Mouse (Mus musculus): ENCODE results near the gene Yrdc. TPM values are rescaled to one million over a fixed set of nuclear protein-coding genes. Genes with fewer than 3 reads are reported as not detected.

Yrdc gene
- polyA plus RNA-seq, 1 experiment: 25.5 TPM

DNA sequence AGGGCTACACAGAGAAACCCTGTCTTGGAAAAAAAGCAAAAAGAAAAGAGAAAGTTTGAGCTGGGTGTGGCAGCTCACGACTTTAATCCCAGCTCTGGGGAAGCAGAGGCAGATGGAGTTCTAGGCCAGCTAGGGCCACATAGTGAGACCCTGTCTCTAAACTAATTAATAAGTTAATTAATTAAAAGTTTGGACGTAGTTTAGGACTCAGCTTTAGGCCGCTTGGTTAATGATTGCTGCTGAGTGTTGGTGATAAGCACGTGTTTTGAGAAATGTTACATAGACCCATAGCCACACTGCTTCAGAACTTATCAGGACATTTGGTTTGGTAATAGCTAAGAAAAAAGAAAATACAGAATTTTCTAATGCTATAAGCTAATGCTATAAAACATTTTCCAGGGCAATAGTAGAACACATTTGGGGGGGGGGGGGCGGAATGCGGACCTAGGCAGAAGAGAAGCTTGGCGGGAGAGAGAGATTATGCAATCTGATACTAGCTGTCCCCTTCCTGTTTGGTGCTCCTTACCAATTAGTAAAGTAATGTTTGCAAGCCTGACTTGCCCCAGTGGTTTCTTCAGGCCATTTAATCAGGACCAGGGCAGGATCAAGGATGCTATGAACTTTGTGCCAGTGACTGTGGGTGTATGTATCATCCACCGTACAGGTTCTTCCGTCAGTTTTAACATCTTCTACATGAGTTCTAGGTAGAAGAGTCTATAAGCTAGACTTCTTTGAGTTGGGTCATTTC, 41.2 kb upstream of the Yrdc start:
- Histone ChIP-seq H3K27me3 (ENCODE audit: control insufficient read depth, insufficient read depth, low read length) (no peaks in the 10 kb centered on the region), H3K4me1 (ENCODE audit: control insufficient read depth, insufficient read depth, insufficient read length) (no peaks in the 10 kb centered on the region), H3K4me3 (ENCODE audit: extremely low read depth, insufficient read depth, insufficient read length) (no peak overlapping the region), H3K36me3 (ENCODE audit: control insufficient read depth, insufficient read depth, low read length) (peaks cover 12% of the 10 kb centered on the region), H3K27ac (ENCODE audit: insufficient read depth, low read length) (no peak overlapping the region)
- TF ChIP-seq POLR2A (IDR thresholded peaks at IDR 0.05; ENCODE audit: low read depth, low read length) (no peak), CTCF (IDR thresholded peaks at IDR 0.05; ENCODE audit: extremely low read depth, insufficient read depth, insufficient read length, insufficient replicate concordance) (no peak)
- no peak for DNase-seq (ENCODE audit: low read depth in 1 of 2, low spot score in 2 of 2)
- 84% methylated on average over 9 of the region's 9 CpGs for WGBS

DNA sequence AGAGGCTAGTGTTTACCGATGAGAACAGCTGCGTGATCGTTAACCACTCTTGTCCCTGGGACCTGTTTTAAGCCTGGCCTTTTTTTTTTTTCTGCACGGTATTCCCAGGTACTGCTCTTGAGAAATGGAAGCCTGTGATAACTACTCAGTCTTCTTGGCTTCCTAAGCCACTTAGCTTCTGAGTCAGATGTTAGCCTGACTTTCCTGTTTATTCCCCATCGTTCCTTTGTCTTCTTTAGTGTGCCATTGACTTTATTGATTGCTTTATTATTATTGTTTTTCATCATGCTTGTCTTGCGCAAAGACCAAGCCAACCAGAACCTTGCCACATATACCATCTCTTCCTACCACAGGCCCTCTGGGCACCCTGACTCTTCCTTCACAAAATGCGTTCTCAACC, 40.4 kb upstream of the Yrdc start:
- Histone ChIP-seq H3K4me1 (ENCODE audit: control insufficient read depth, insufficient read depth, insufficient read length) (no peaks in the 10 kb centered on the region), H3K36me3 (ENCODE audit: control insufficient read depth, insufficient read depth, low read length) (peaks cover 10% of the 10 kb centered on the region), H3K27ac (ENCODE audit: insufficient read depth, low read length) (no peak overlapping the region), H3K4me3 (ENCODE audit: extremely low read depth, insufficient read depth, insufficient read length) (no peak overlapping the region), H3K27me3 (ENCODE audit: control insufficient read depth, insufficient read depth, low read length) (no peaks in the 10 kb centered on the region)
- TF ChIP-seq CTCF (IDR thresholded peaks at IDR 0.05; ENCODE audit: extremely low read depth, insufficient read depth, insufficient read length, insufficient replicate concordance): no peak
- no peak for TF ChIP-seq POLR2A (IDR thresholded peaks at IDR 0.05; ENCODE audit: low read depth, low read length)
- DNase-seq (ENCODE audit: low read depth in 1 of 2, low spot score in 2 of 2): no peak
- WGBS: 89% methylated on average over 7 of the region's 7 CpGs

DNA sequence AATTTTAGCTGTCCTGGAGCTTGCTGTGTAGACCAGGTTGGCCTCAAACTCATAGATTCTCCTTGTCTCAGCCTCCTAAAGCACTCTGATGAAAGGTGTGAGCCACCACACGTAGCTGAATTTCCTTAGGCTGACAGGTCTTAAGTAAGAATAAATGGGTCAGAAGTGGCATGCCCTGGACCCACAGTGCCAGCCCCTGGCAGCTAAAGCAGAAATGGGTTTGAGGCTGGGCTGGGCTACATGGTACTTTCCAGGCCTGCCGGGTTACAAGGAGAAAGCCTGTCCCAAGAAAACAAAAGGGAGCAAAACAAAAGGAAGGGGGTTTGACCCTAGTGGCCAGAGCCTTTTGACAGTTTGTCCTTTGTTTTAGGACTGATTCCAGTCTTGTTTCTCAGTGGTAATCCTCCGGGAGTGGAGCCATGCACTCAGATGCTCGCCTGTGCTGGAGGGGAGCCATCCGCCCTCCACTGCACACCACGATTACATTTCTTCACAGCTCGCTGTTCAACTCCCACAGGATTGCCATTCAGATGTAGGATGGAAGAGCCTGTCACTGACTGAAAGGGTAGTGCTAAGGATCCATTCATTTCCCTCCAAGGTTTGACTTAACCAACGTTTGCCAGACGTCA, 39.0 kb upstream of the Yrdc start:
- DNase-seq (ENCODE audit: low read depth in 1 of 2, low spot score in 2 of 2): no peak
- no peak overlapping the region for H3K27ac ChIP-seq (ENCODE audit: insufficient read depth, low read length)
- no peaks in the 10 kb centered on the region for H3K4me1 ChIP-seq (ENCODE audit: control insufficient read depth, insufficient read depth, insufficient read length)

DNA sequence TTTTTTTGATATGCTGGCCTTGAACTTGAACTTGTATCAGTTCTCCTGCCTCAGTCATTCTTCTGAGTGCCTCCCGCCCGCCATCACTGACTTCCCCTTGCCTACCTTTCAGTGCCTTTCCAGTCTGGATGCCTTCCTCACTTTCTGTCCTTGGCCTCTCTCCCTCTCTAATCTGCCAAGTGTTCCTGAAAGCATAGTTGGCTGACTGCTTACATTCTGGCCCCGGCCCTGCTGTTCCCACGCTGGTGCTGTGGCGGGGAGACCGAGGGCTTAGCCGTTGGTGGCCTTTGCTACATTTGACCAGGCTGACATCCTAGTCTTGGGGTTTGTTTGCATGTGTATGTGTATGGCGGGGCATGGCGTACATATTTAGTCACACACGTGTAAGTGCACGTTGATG, 34.6 kb upstream of the Yrdc start:
- H3K4me1 ChIP-seq (ENCODE audit: control insufficient read depth, insufficient read depth, insufficient read length): no peaks in the 10 kb centered on the region
- peaks cover 1% of the 10 kb centered on the region; the same call in 1 of the 2 replicates for H3K36me3 ChIP-seq (ENCODE audit: control insufficient read depth, insufficient read depth, low read length)
- TF ChIP-seq CTCF (IDR thresholded peaks at IDR 0.05; ENCODE audit: extremely low read depth, insufficient read depth, insufficient read length, insufficient replicate concordance) (no peak), POLR2A (IDR thresholded peaks at IDR 0.05; ENCODE audit: low read depth, low read length) (no peak)
- 99% methylated on average over 11 of the region's 11 CpGs for WGBS
- no peak overlapping the region for H3K27ac ChIP-seq (ENCODE audit: insufficient read depth, low read length)
- no peak overlapping the region for H3K4me3 ChIP-seq (ENCODE audit: extremely low read depth, insufficient read depth, insufficient read length)
- no peaks in the 10 kb centered on the region for H3K27me3 ChIP-seq (ENCODE audit: control insufficient read depth, insufficient read depth, low read length)
- no peak for DNase-seq (ENCODE audit: low read depth in 1 of 2, low spot score in 2 of 2)

More for the DNA sequence above, 39.0 kb upstream of the Yrdc start:
- no peak for TF ChIP-seq CTCF (IDR thresholded peaks at IDR 0.05; ENCODE audit: extremely low read depth, insufficient read depth, insufficient read length, insufficient replicate concordance)
- TF ChIP-seq POLR2A (IDR thresholded peaks at IDR 0.05; ENCODE audit: low read depth, low read length): no peak
- no peak overlapping the region for H3K4me3 ChIP-seq (ENCODE audit: extremely low read depth, insufficient read depth, insufficient read length)
- WGBS: 86% methylated on average over 9 of the region's 9 CpGs
- H3K36me3 ChIP-seq (ENCODE audit: control insufficient read depth, insufficient read depth, low read length): peaks cover 3% of the 10 kb centered on the region; the same call in 1 of the 2 replicates
- no peaks in the 10 kb centered on the region for H3K27me3 ChIP-seq (ENCODE audit: control insufficient read depth, insufficient read depth, low read length)

DNA sequence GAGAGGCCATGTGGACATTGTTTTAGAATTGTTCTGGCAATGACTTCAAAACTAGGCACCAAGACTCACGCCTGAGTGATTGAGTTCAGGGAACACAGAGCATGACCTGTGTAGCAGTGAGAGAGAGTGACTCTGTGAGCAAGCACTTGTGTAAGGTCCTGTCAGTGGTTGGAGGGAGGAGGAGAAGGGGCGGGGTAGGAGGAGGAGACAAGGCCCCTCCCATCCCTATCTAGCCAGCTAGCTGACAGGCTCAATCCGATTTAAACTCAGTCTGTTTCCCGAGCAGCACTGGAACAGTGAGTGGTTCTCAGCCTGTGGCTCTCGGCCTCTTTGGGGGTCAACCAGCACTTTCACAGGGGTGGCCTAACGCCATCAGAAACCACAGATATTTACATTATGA, 32.7 kb upstream of the Yrdc start:
- H3K27me3 ChIP-seq (ENCODE audit: control insufficient read depth, insufficient read depth, low read length): no peaks in the 10 kb centered on the region
- no peaks in the 10 kb centered on the region for H3K4me1 ChIP-seq (ENCODE audit: control insufficient read depth, insufficient read depth, insufficient read length)
- H3K27ac ChIP-seq (ENCODE audit: insufficient read depth, low read length): no peak overlapping the region
- WGBS: 58% methylated on average over 6 of the region's 6 CpGs
- H3K4me3 ChIP-seq (ENCODE audit: extremely low read depth, insufficient read depth, insufficient read length): no peak overlapping the region
- DNase-seq (ENCODE audit: low read depth in 1 of 2, low spot score in 2 of 2): no peak
- H3K36me3 ChIP-seq (ENCODE audit: control insufficient read depth, insufficient read depth, low read length): peaks cover 8% of the 10 kb centered on the region
- TF ChIP-seq CTCF (IDR thresholded peaks at IDR 0.05; ENCODE audit: extremely low read depth, insufficient read depth, insufficient read length, insufficient replicate concordance) (no peak), POLR2A (IDR thresholded peaks at IDR 0.05; ENCODE audit: low read depth, low read length) (no peak)

DNA sequence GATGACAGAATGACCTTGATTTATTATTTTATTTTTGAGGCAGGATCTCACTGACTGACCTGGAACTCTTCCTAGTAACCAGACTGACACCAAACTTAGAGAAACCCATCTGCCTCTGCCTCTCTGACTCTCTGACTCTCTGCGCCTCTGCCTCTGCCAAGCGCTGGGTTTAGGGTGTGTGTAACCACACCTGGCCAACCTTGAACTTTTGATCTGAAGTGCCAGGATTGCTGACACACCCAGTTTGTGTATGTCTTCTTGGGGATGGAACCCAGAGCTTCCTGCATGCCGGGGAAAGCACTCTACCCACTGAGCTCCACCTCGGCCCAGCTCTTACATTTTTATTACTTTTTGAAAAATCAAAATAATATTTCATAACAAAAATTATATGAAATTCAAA, 31.6 kb upstream of the Yrdc start:
- Histone ChIP-seq H3K36me3 (ENCODE audit: control insufficient read depth, insufficient read depth, low read length) (peaks cover 8% of the 10 kb centered on the region), H3K27ac (ENCODE audit: insufficient read depth, low read length) (no peak overlapping the region), H3K4me1 (ENCODE audit: control insufficient read depth, insufficient read depth, insufficient read length) (no peaks in the 10 kb centered on the region), H3K4me3 (ENCODE audit: extremely low read depth, insufficient read depth, insufficient read length) (no peak overlapping the region), H3K27me3 (ENCODE audit: control insufficient read depth, insufficient read depth, low read length) (no peaks in the 10 kb centered on the region)
- DNase-seq (ENCODE audit: low read depth in 1 of 2, low spot score in 2 of 2): no peak
- TF ChIP-seq CTCF (IDR thresholded peaks at IDR 0.05; ENCODE audit: extremely low read depth, insufficient read depth, insufficient read length, insufficient replicate concordance) (no peak), POLR2A (IDR thresholded peaks at IDR 0.05; ENCODE audit: low read depth, low read length) (no peak)
- WGBS: 79% methylated on average over 4 of the region's 4 CpGs

DNA sequence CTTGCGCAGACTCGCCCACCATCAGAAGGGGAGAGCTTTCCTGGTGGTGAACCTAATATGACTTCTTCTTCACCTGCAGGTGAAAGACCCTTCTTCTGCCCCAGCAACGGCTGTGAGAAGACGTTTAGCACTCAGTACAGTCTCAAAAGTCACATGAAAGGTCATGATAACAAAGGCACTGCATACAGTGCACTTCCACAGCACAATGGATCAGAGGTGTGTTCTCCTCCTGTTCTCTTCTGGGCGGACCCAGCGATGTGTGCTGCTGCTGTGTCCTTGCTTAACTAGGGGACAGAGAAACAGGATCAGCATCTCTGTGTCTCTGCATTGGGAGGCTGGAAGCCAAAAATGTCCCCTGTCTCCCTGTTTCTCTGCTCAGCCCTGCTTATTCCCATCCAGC, 25.5 kb upstream of the Yrdc start:
- no peak overlapping the region for H3K4me3 ChIP-seq (ENCODE audit: extremely low read depth, insufficient read depth, insufficient read length)
- no peak for DNase-seq (ENCODE audit: low read depth in 1 of 2, low spot score in 2 of 2)
- H3K27ac ChIP-seq (ENCODE audit: insufficient read depth, low read length): no peak overlapping the region
- TF ChIP-seq CTCF (IDR thresholded peaks at IDR 0.05; ENCODE audit: extremely low read depth, insufficient read depth, insufficient read length, insufficient replicate concordance): no peak
- TF ChIP-seq POLR2A (IDR thresholded peaks at IDR 0.05; ENCODE audit: low read depth, low read length): no peak
- H3K4me1 ChIP-seq (ENCODE audit: control insufficient read depth, insufficient read depth, insufficient read length): no peaks in the 10 kb centered on the region
- 95% methylated on average over 6 of the region's 6 CpGs for WGBS
- H3K36me3 ChIP-seq (ENCODE audit: control insufficient read depth, insufficient read depth, low read length): peaks cover 30% of the 10 kb centered on the region
- H3K27me3 ChIP-seq (ENCODE audit: control insufficient read depth, insufficient read depth, low read length): no peaks in the 10 kb centered on the region
